Mouse (Mus musculus): Measurements from ENCODE around the gene Vmn1r107. TPM values are rescaled to one million over a fixed set of nuclear protein-coding genes. Genes with fewer than 3 reads are reported as not detected.
"Not testable (repeated sequence)": the region's sequence is repeated elsewhere in the genome, so short reads cannot be mapped to it uniquely, and the experiment has no call there.

Vmn1r107 gene
- total RNA-seq (2014; fragmentation: Nextera tagmentation) (not detected in 2 replicates), total RNA-seq (2017) (not detected in 2 replicates)

DNA sequence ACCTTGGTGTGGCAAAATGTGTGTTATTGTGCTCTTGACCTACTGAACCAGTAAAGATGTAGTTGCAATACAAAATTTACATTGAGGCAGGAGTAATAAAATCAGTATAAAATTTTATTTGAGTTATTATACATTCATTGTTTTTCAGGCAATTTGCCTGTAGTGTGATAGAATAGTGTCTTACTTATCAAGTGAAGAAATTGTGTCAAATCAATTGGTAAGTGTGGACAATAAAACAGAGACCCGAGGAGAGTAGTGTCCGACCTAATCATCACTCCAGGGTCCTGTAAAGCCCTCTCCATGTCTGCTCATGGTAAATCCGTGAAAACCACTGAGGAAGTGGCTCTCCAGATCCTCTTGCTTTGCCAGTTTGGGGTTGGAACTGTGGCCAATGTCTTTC, at the start of gene Vmn1r107:
Gene Vmn1r107, plus strand, starts transcription at position 301 of the 400 bp plus-strand sequence.
- ATAC-seq (replicated peaks; ENCODE audit: poor library complexity, severe bottlenecking) = not testable (repeated sequence)

DNA sequence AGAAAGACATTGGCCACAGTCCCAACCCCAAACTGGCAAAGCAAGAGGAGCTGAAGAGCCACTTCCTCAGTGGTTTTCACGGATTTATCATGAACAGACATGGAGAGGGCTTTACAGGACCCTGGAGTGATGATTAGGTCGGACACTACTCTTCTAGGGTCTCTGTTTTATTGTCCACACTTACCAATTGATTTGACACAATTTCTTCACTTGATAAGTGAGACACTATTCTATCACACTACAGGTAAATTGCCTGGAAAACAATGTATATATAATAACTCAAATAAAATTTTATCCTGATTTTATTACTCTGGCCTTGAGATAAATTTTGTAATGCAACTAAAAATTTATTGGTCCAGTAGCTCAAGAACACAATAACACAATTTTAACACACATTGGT, 34.4 kb downstream of the Vmn1r107 start, which contains the start of gene Vmn1r111:
Gene Vmn1r111, minus strand, starts transcription at position 101 of the 400 bp plus-strand sequence.
- not testable (repeated sequence) for ATAC-seq (replicated peaks; ENCODE audit: poor library complexity, severe bottlenecking)

Other genes with a start within 250 kb of the Vmn1r107 start
- not detected in 2 replicates for gene Vmn1r101, start 226.3 kb upstream of the Vmn1r107 start, total RNA-seq (2014; fragmentation: Nextera tagmentation)
- gene Vmn1r101, start 226.3 kb upstream of the Vmn1r107 start, total RNA-seq (2017) = not detected in 2 replicates
- gene Gm10670, start 194.0 kb upstream of the Vmn1r107 start, total RNA-seq (2014; fragmentation: Nextera tagmentation) = not detected in 2 replicates
- gene Gm10670, start 194.0 kb upstream of the Vmn1r107 start, total RNA-seq (2017) = not detected in 2 replicates
- not detected in 2 replicates for gene Vmn1r103, start 158.4 kb upstream of the Vmn1r107 start, total RNA-seq (2014; fragmentation: Nextera tagmentation)
- gene Vmn1r103, start 158.4 kb upstream of the Vmn1r107 start, total RNA-seq (2017) = not detected in 2 replicates
- not detected in 2 replicates for gene Vmn1r104, start 135.1 kb upstream of the Vmn1r107 start, total RNA-seq (2014; fragmentation: Nextera tagmentation)
- gene Vmn1r104, start 135.1 kb upstream of the Vmn1r107 start, total RNA-seq (2017) = not detected in 2 replicates
- not detected in 2 replicates for gene Gm5726, start 123.2 kb upstream of the Vmn1r107 start, total RNA-seq (2014; fragmentation: Nextera tagmentation)
- not detected in 2 replicates for gene Gm5726, start 123.2 kb upstream of the Vmn1r107 start, total RNA-seq (2017)
- gene Gm4141, start 92.7 kb upstream of the Vmn1r107 start, total RNA-seq (2014; fragmentation: Nextera tagmentation) = not detected in 2 replicates
- gene Gm4141, start 92.7 kb upstream of the Vmn1r107 start, total RNA-seq (2017) = not detected in 2 replicates
- not detected in 2 replicates for gene Gm4513, start 69.9 kb upstream of the Vmn1r107 start, total RNA-seq (2014; fragmentation: Nextera tagmentation)
- not detected in 2 replicates for gene Gm4513, start 69.9 kb upstream of the Vmn1r107 start, total RNA-seq (2017)
- not detected in 2 replicates for gene Vmn1r111, start 34.3 kb downstream of the Vmn1r107 start, total RNA-seq (2014; fragmentation: Nextera tagmentation)
- not detected in 2 replicates for gene Vmn1r111, start 34.3 kb downstream of the Vmn1r107 start, total RNA-seq (2017)
- not detected in 2 replicates for gene Gm10668, start 61.7 kb downstream of the Vmn1r107 start, total RNA-seq (2014; fragmentation: Nextera tagmentation)
- gene Gm10668, start 61.7 kb downstream of the Vmn1r107 start, total RNA-seq (2017) = not detected in 2 replicates
- not detected in 2 replicates for gene Vmn1r112, start 102.3 kb downstream of the Vmn1r107 start, total RNA-seq (2014; fragmentation: Nextera tagmentation)
- not detected in 2 replicates for gene Vmn1r112, start 102.3 kb downstream of the Vmn1r107 start, total RNA-seq (2017)
- gene Vmn1r113, start 118.4 kb downstream of the Vmn1r107 start, total RNA-seq (2014; fragmentation: Nextera tagmentation) = not detected in 2 replicates
- gene Vmn1r113, start 118.4 kb downstream of the Vmn1r107 start, total RNA-seq (2017) = not detected in 2 replicates
- not detected in 2 replicates for gene Vmn1r114, start 143.3 kb downstream of the Vmn1r107 start, total RNA-seq (2014; fragmentation: Nextera tagmentation)
- not detected in 2 replicates for gene Vmn1r114, start 143.3 kb downstream of the Vmn1r107 start, total RNA-seq (2017)
- not detected in 2 replicates for gene Vmn1r115, start 176.1 kb downstream of the Vmn1r107 start, total RNA-seq (2014; fragmentation: Nextera tagmentation)
- gene Vmn1r115, start 176.1 kb downstream of the Vmn1r107 start, total RNA-seq (2017) = not detected in 2 replicates
- not detected in 2 replicates for gene Vmn1r116, start 203.3 kb downstream of the Vmn1r107 start, total RNA-seq (2014; fragmentation: Nextera tagmentation)
- not detected in 2 replicates for gene Vmn1r116, start 203.3 kb downstream of the Vmn1r107 start, total RNA-seq (2017)
- not detected in 2 replicates for gene Vmn1r117, start 215.2 kb downstream of the Vmn1r107 start, total RNA-seq (2014; fragmentation: Nextera tagmentation)
- not detected in 2 replicates for gene Vmn1r117, start 215.2 kb downstream of the Vmn1r107 start, total RNA-seq (2017)
- gene Vmn1r118, start 243.4 kb downstream of the Vmn1r107 start, total RNA-seq (2014; fragmentation: Nextera tagmentation) = not detected in 2 replicates
- gene Vmn1r118, start 243.4 kb downstream of the Vmn1r107 start, total RNA-seq (2017) = not detected in 2 replicates

Data from granulocyte monocyte progenitor cell, adult 5-6 weeks (primary cell).